Mouse (Mus musculus): ENCODE results near the gene Cntnap5b. TPM values are rescaled to one million over a fixed set of nuclear protein-coding genes. Genes with fewer than 3 reads are reported as not detected.
"Not testable (repeated sequence)": the region's sequence is repeated elsewhere in the genome, so short reads cannot be mapped to it uniquely, and the experiment has no call there.

The Cntnap5b gene
- polyA plus RNA-seq, 1 experiment from 2014 or later = not detected

- H3K27ac ChIP-seq = no peak overlapping the region
- H3K36me3 ChIP-seq (ENCODE audit: insufficient read depth, low read length) = no peaks in the 10 kb centered on the region
- no peaks in the 10 kb centered on the region for H3K4me1 ChIP-seq (replicated peaks; ENCODE audit: insufficient read depth, low read length)
- DNase-seq (ENCODE audit: low spot score) (no peak), ATAC-seq (replicated peaks; ENCODE audit: low FRiP score, low read depth) (no peak)
- no peak overlapping the region for H3K4me2 ChIP-seq (ENCODE audit: low read length)
- H3K9ac ChIP-seq (ENCODE audit: low read depth, low read length) = no peak overlapping the region
- no peak for TF ChIP-seq CTCF (IDR thresholded peaks at IDR 0.05; ENCODE audit: low read depth)
- no peaks in the 10 kb centered on the region for H3K27me3 ChIP-seq (ENCODE audit: insufficient read depth, low read length)
- no peak overlapping the region for H3K4me3 ChIP-seq (replicated peaks; ENCODE audit: low read depth, low read length)
- 41% methylated on average over 2 of the region's 2 CpGs for WGBS
- no peaks in the 10 kb centered on the region for H3K9me3 ChIP-seq (replicated peaks; ENCODE audit: low read length)
Measured at GRCm38 (mm10) chr1:99907774-99908173, 135.2 kb downstream of the Cntnap5b start.

- no peak overlapping the region for H3K4me2 ChIP-seq (ENCODE audit: low read length)
- no peak for TF ChIP-seq CTCF (IDR thresholded peaks at IDR 0.05; ENCODE audit: low read depth)
- ATAC-seq (replicated peaks; ENCODE audit: low FRiP score, low read depth) = no peak
- no peak overlapping the region for H3K4me3 ChIP-seq (replicated peaks; ENCODE audit: low read depth, low read length)
- no peaks in the 10 kb centered on the region for H3K9me3 ChIP-seq (replicated peaks; ENCODE audit: low read length)
- H3K27ac ChIP-seq = no peak overlapping the region
- H3K9ac ChIP-seq (ENCODE audit: low read depth, low read length) = no peak overlapping the region
- no peak for DNase-seq (ENCODE audit: low spot score)
- no peaks in the 10 kb centered on the region for H3K27me3 ChIP-seq (ENCODE audit: insufficient read depth, low read length)
- H3K36me3 ChIP-seq (ENCODE audit: insufficient read depth, low read length) = no peaks in the 10 kb centered on the region
- no peaks in the 10 kb centered on the region for H3K4me1 ChIP-seq (replicated peaks; ENCODE audit: insufficient read depth, low read length)
Measured at GRCm38 (mm10) chr1:99943515-99943914, 170.9 kb downstream of the Cntnap5b start.

GRCm38 (mm10) chr1:99959428-99959987 is 186.9 kb downstream of the Cntnap5b start:
- TF ChIP-seq CTCF (IDR thresholded peaks at IDR 0.05; ENCODE audit: low read depth) = no peak
- no peak overlapping the region for H3K4me2 ChIP-seq (ENCODE audit: low read length)
- no peak overlapping the region for H3K27ac ChIP-seq
- WGBS = 42% methylated on average over 2 of the region's 2 CpGs
- H3K27me3 ChIP-seq (ENCODE audit: insufficient read depth, low read length) = no peaks in the 10 kb centered on the region
- ATAC-seq (replicated peaks; ENCODE audit: low FRiP score, low read depth) (no peak), DNase-seq (ENCODE audit: low spot score) (no peak)
- H3K4me1 ChIP-seq (replicated peaks; ENCODE audit: insufficient read depth, low read length) = no peaks in the 10 kb centered on the region
- no peaks in the 10 kb centered on the region for H3K9me3 ChIP-seq (replicated peaks; ENCODE audit: low read length)
- H3K9ac ChIP-seq (ENCODE audit: low read depth, low read length) = no peak overlapping the region
- H3K4me3 ChIP-seq (replicated peaks; ENCODE audit: low read depth, low read length) = no peak overlapping the region
- no peaks in the 10 kb centered on the region for H3K36me3 ChIP-seq (ENCODE audit: insufficient read depth, low read length)

- H3K27ac ChIP-seq = no peak overlapping the region
- no peaks in the 10 kb centered on the region for H3K36me3 ChIP-seq (ENCODE audit: insufficient read depth, low read length)
- no peaks in the 10 kb centered on the region for H3K4me1 ChIP-seq (replicated peaks; ENCODE audit: insufficient read depth, low read length)
- TF ChIP-seq CTCF (IDR thresholded peaks at IDR 0.05; ENCODE audit: low read depth) = no peak
- no peaks in the 10 kb centered on the region for H3K27me3 ChIP-seq (ENCODE audit: insufficient read depth, low read length)
- no peak overlapping the region for H3K4me3 ChIP-seq (replicated peaks; ENCODE audit: low read depth, low read length)
- H3K9me3 ChIP-seq (replicated peaks; ENCODE audit: low read length) = no peaks in the 10 kb centered on the region
- DNase-seq (ENCODE audit: low spot score) (no peak), ATAC-seq (replicated peaks; ENCODE audit: low FRiP score, low read depth) (no peak)
- H3K9ac ChIP-seq (ENCODE audit: low read depth, low read length) = no peak overlapping the region
- WGBS = 67% methylated on average over 2 of the region's 2 CpGs
- no peak overlapping the region for H3K4me2 ChIP-seq (ENCODE audit: low read length)
Measured at GRCm38 (mm10) chr1:99967300-99968089, 194.9 kb downstream of the Cntnap5b start.

GRCm38 (mm10) chr1:99970184-99971086 is 197.9 kb downstream of the Cntnap5b start:
- no peak for DNase-seq (ENCODE audit: low spot score)

GRCm38 (mm10) chr1:100001226-100001625 is 228.7 kb downstream of the Cntnap5b start:
- H3K4me1 ChIP-seq (replicated peaks; ENCODE audit: insufficient read depth, low read length); DNase-seq (ENCODE audit: low spot score); ATAC-seq (replicated peaks; ENCODE audit: low FRiP score, low read depth); H3K27me3 ChIP-seq (ENCODE audit: insufficient read depth, low read length); H3K4me2 ChIP-seq (ENCODE audit: low read length); H3K9ac ChIP-seq (ENCODE audit: low read depth, low read length); H3K4me3 ChIP-seq (replicated peaks; ENCODE audit: low read depth, low read length); H3K27ac ChIP-seq; H3K36me3 ChIP-seq (ENCODE audit: insufficient read depth, low read length); H3K9me3 ChIP-seq (replicated peaks; ENCODE audit: low read length): not testable (repeated sequence)
- 89% methylated on average over 4 of the region's 4 CpGs for WGBS

More at GRCm38 (mm10) chr1:99970184-99971086, 197.9 kb downstream of the Cntnap5b start:
- WGBS = 37% methylated on average over 4 of the region's 4 CpGs
- no peak overlapping the region for H3K9ac ChIP-seq (ENCODE audit: low read depth, low read length)
- H3K4me2 ChIP-seq (ENCODE audit: low read length) = no peak overlapping the region
- H3K27ac ChIP-seq = no peak overlapping the region
- ATAC-seq (replicated peaks; ENCODE audit: low FRiP score, low read depth) = no peak
- no peaks in the 10 kb centered on the region for H3K36me3 ChIP-seq (ENCODE audit: insufficient read depth, low read length)
- no peaks in the 10 kb centered on the region for H3K4me1 ChIP-seq (replicated peaks; ENCODE audit: insufficient read depth, low read length)
- no peaks in the 10 kb centered on the region for H3K27me3 ChIP-seq (ENCODE audit: insufficient read depth, low read length)
- H3K4me3 ChIP-seq (replicated peaks; ENCODE audit: low read depth, low read length) = no peak overlapping the region
- H3K9me3 ChIP-seq (replicated peaks; ENCODE audit: low read length) = no peaks in the 10 kb centered on the region
- TF ChIP-seq CTCF (IDR thresholded peaks at IDR 0.05; ENCODE audit: low read depth) = no peak

Data from kidney, postnatal 0 days (tissue).